Mouse (Mus musculus): ENCODE data around the gene Specc1.

Specc1 gene

DNA sequence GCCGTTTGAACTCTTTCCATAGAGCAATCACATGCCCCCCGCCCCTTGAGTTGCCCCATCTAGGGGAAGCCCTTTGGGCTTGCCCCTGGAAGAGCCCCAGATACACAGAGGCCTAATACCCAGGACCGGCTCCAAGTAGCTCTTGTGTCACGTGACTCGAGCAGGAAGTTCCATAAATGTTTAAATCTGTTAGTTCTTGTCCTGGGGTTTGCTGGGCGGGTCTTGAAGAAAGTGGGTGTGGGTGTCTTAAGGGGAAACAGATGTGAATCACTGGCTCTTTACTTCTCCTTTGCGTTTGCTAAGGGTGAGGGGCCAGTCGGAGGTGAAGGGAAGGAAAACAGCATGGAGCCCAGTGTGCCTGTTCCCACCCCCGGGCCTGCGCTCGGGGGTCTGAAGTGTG, 294.5 kb downstream of the Specc1 start:
- no peak for DNase-seq

DNA sequence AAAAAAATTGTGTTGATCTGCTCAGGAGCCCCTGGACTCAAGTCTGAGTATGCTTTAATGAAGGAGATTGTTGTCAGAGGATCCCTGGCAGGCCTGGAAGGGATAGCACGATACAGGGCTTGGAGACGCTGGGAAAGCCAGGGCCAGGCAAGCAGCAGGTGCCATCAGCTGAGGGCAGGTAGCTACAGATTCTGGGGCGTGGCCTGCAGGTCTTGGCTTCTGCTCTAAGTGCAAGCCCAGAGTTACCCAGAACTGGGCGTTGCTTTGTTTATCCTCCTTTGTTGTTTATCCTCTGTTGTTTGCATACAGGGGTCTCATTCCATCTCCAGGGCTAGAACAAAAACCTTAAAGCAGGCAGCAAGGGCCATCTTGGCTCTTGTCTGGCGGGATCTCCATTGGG, 296.8 kb downstream of the Specc1 start:
- no peak for DNase-seq

DNA sequence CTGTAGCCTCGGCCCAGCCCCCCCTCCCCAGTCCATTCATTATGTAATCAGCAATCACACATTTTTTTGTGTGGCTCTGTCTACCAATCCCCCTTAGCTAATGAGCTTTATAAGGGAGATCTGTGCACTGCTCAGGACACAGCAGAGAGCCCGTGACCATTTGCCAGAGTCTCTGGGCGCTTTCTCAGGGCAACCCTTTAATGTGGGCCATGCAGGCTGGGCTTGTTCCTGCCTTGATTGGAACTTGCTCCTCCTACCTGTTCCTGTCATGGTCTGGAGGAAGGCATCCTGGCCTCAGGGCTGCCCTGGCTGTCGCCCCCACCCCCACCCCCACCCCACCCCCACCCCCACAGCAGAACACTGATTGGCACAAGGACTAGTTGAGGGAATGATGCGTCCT, 302.7 kb downstream of the Specc1 start:
- DNase-seq, result no peak

DNA sequence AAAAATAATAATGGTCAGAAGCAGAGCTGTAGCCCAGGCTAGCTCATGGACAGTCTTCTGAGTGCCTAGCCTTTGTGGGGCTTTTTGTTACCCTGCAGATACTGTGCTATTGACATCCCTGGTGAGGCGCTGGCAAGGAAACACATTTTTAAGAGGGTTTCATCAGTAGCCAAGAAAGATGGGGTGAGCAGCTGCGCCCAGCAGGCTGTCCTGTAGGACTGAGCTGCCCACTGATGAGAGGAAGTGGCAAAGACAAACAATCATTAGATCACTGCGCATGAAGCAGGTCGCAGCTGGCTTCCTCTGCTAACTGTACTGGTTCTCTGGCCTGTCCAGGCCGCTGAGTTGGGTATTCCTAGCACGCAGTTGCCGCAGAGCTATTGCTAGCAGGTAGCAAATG, 307.0 kb downstream of the Specc1 start:
- no peak for DNase-seq

DNA sequence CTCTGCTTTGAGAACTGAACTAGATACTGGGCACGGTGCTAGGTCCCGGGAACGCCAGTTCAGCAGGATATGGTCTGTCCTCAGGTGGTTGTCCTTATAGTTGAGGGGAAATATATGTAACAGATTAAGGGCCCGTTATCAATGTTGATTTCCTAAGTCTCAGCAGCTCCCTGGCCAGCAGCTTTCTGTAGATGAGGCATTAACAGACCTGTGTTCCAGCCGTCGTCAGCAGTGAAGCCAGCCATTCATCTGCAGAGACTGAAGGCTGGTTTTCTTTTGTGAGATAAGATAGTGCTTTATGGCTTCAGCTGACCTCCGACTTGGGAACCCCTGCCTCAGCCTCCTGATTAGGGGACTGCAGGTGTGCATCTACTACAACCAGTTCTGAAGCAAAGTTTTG, 307.5 kb downstream of the Specc1 start:
- no peak for DNase-seq

DNA sequence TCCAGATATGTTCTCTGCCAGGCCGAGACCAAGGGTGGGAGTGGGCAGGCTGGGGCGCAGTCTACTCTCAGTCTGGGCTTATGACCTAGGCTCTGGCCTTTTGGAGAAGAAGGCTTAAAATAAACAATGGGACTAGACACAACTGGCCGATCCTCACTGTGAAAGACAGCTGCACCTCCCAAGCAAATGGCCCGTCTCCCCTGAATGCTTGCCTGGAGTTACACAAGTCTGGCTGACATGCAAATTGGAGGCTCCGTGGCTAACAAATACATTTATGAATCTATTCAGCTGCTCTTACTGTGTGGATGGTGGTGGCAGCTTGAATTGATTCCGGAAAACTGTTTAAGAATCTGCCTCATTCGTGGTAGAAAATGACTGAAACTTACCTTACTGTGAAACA, 309.1 kb downstream of the Specc1 start:
- no peak for DNase-seq

DNA sequence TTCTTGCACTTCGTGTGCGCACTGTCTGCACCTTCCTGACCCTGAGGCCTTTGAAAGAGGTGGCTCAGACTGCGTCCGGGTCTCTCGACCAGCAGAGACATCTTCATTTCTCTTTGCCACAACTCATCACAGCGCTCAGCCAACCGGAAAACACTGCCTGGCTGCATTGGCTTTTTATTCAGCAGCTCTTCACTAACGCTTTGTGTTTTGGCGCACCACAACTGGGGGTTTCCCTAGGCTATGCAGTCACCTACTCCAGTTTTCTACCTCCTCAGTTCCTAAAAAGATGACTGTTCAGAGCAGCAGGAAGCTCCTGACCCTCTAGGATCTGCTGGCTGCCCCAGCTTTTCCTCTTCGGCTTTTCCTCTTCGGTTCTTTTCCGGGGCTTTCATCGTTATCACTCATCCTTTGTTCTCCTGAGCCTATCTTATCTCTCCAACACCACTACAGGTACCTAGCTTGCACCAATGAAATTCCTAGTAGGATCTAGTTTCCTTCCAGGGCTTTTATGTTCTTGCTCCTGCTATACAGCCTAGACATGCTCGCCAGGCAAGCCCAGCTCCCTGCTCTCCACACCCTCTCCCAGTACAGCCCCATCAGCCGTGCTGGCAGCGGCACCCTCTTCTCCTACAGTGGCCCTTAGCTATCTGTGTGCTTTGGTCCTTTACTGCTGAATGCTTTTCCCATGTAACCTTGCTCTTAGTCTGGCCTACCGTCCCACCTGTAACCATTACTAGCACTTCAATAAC, 310.1 kb downstream of the Specc1 start:
- DNase-seq, result no peak

DNA sequence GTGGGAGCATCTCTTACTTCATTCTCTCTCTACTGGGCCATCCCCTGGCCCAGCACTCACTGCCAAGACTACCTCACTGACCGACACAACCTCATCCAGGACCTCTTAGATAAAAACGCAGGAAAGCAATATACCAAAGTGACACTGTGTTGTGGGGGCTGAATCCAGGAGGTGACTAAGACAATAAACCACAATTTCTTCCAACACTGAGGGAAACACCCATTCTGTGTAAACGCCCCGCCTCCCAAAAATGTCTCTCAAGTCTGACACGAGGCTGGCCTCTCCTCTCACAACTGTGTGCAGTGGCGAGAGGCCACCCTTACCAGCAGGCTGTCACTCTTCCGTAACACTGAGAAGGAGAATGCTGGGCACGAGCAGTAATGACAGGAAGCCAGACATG, 311.8 kb downstream of the Specc1 start:
- no peak for DNase-seq

DNA sequence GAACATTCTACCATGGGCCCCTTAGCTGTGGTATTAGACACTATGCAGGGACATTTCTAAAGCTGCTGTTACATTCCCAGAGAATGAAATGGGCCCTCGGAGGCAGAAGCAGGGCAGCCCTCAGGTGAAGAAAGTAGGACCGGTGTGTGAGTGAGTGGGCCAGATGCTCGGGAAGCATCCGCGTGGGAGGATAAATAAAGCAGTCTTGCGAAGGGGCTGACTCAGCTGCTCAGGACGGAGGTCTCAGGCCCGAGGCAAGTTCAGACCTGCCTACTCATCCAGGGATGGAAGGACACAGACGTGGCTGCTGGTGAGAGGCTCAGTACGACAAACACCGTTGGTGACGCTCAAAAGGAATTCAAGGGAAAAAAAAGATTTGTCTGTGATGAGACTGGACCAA, 312.5 kb downstream of the Specc1 start:
- DNase-seq, result no peak

DNA sequence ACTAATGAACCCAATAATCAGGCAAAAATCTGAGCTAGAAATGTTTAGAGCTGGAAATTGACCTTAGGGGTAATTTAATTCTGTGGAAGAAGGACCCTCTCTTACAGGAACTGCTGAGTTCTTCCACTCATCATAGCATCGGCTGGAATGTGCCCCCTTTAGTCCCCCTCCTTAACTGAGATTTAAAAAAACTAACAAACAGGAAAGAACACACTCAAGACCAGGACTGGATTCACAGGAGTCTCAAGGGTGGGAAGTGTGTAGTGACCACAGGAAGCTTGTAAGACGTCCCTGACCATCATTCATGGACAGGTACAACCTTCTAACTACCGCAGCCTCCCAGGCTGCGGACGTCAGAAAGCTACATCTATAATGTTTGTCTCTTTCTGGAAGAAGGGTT, 314.3 kb downstream of the Specc1 start:
- no peak for DNase-seq
